Mouse (Mus musculus): ENCODE results near the gene Strn.
A peak's percentile ranks its signal among the peaks of the same experiment; 100 is the strongest.

The Strn gene

DNA sequence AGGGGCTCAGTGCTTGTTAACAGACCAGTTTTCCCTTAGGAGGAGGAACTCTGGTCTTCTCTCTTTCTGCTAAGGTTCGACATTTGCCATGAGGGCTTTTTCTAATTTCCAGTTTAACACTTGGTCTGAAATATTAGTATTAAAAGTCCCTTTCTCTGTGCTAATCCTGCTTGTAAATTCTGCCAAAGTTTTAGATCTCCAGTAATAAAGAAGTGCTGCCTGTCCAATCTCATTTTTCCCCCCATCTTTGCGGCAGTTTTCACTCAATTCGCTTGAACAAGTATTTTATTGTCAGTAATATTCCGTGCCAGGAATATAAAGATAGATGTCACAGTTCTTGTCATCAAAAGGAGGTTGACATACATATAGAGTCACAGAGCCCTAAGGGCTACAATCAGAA lies at the start of gene Strn:
TSS of gene Strn (minus strand) at position 101 of the 400 bp plus-strand sequence.
- DNase-seq (ENCODE audit: inconsistent ontology term) = no peak

DNA sequence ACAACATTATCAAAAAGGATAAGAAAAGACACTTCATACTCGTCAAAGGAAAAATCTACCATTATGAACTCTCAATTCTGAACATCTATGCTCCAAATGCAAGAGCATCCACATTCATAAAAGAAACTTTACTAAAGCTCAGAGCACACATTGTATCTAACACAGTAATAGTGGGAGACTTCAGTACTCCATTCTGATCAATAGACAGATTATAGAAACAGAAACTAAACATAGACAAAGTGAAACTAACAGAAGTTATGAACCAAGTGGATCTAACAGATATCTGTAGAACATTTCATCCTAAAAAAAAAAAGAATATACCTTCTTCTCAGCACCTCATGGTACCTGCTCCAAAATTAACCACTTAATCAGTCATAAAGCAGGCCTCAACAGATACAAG lies 41.8 kb upstream of the Strn start:
- DNase-seq (ENCODE audit: inconsistent ontology term) = no peak

DNA sequence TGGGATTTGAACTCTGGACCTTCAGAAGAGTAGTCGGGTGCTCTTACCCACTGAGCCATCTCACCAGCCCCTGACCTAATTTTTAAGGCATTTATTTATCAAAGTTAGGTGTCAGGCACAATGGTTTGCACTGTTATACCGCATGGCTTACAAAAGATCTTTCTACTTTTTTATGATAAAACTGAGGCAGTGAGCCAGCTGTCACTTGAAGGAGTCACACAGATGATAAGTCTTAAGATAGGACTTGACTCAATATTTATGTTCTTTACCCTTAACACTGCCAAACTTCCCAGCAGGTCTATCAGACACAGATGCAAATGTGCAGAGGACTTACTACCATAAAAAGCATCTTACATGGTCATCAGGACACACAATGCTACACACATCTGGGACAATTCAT lies 35.3 kb upstream of the Strn start:
- DNase-seq (ENCODE audit: inconsistent ontology term) = no peak

DNA sequence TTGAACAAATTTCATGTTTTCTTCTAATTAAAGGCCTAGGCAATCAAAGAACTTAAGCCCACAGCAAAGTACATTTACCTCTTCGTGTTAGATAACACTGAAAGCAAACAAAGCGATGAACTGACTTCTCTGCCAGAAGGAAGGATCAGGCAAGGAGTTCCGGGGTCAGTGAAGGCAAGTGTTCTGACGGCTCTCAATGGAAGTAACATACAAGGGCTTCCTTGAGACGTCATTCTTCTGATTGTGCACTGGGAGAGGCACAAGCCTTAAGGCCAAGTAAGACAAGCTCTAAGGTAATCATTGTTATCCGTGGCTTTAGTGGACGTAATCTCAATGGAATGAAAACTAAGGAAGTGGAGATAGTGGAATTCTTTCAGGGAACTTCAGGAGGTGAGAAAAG lies 33.9 kb upstream of the Strn start:
- no peak for DNase-seq (ENCODE audit: inconsistent ontology term)

DNA sequence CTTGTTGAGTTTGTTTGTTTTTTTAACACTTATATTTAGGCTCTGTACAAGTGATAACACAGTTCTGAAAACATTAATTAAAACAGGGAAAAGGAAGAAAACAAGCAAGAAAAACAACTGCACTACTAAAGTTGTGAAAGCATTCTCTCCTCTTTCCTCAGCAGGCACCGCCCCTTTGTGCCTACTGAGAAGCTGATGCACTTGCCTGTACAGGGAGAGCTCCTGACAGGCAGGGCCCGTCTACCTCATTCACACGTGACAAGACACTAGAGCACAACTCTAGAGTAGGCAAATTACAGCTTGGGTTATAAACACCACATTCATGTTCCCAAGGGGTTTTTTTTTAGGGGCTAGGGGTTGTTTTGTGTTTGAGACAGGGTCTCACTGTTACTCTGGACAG lies 32.3 kb upstream of the Strn start:
- no peak for DNase-seq (ENCODE audit: inconsistent ontology term)

DNA sequence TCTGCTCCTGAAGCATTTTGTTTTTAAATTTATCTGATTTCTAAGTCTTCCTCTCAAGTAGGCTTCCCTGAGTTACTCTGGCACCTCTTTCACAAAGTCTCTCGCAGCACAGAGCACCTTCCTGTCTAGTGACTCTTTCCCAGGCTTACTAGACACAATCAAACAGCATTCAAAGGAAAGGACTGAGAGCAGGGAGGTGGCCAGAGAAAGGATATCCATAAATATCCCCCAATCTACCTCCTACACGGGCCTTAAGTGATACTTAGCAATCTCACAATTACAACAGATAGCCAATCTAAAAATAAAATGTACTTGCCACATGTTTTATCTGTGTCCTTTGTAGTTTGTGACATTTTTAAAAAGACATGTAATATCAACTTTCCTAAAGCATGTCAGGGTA lies 31.9 kb upstream of the Strn start:
- DNase-seq (ENCODE audit: inconsistent ontology term) = no peak

DNA sequence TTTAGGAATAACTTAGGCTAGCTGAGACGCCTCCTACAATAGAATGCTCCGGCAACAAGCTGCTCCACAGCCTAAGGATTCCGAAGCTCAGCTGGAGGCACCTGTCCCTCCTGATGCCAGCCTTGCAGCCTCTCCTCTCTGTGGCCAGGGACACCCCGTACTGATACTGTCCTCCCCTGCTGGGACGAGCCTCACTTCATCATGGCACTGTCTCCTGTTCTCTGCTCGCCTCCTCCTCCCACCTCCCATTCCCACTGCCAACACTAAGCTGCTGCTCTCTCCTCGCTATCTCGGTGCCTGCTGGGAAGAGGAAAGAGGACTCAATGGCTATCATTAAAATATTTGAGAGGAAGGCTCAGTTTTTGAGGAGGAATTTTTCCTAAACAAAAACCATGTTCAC lies 30.6 kb upstream of the Strn start:
- DNase-seq (ENCODE audit: inconsistent ontology term) = no peak

DNA sequence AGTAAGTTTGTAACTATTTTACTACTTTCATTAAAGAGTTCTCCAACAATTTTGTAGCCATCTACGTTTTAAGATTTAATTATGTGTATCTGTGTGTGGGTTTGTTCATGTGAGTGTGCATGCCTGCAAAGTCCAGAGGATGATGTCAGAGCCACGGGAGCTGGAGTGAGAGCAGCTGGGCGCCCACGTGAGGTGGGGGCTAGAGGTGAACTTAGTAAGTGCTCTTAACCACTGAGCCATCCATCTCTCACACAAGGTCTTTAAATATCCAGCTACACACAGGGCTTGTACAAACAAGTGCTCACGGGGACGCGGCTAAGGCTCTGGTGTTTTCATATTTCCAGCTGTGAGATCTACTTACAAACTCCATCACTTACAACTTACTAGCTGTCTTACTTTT lies 29.1 kb upstream of the Strn start:
- no peak for DNase-seq (ENCODE audit: inconsistent ontology term)

DNA sequence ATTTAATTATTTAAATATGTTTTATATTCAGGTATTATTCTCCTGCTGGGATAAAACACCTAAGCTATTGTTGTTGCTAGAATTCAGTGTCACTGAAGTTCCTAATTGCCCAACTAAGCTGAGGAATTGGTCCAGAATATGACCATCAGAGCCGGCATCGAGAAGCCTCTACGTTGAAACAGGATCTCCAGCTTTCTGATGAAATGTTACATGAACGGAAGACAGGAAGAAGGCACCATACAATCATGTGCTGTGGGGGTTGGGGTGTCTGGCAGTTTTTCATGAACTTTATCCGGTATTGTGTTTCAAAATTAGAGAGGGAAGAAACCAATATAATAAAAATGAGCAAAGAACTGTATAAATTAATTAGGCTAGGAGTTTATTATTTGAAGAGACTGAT lies 26.3 kb upstream of the Strn start:
- DNase-seq (ENCODE audit: inconsistent ontology term) = no peak

DNA sequence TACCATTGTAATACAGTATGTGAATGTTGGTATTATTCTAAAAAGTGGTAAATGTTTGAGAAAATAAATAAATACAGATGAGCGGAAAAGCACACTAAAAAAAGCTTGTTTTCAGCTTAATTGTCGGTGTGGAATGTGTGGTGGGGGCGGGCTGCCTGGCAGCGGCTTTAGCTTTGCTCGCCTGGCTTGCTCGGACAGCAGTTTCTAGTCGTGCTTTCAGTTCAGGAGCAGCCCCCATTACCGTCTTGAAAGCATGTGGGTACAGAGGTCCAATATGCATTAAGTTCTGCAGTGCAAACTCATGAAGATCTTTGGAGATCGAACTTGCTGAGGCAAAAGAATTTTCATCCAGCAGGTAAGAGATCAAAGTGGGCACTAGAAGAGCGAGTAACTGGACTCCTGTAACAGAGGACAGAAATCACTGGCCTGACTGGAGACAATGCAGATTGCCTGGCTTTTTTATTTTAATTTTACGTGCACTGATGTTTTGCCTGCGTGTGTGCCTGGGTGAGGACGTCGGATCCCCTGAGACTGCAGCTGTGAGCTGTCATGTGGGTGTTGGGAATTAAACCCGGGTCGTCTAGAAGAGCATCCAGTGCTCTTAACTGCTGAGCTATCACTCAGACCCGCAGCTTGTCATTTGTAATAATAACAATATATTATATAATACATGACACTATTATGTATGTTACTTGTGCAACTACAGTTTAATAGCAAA lies 16.1 kb upstream of the Strn start:
- peak; percentile 49 for DNase-seq (ENCODE audit: inconsistent ontology term)

DNA sequence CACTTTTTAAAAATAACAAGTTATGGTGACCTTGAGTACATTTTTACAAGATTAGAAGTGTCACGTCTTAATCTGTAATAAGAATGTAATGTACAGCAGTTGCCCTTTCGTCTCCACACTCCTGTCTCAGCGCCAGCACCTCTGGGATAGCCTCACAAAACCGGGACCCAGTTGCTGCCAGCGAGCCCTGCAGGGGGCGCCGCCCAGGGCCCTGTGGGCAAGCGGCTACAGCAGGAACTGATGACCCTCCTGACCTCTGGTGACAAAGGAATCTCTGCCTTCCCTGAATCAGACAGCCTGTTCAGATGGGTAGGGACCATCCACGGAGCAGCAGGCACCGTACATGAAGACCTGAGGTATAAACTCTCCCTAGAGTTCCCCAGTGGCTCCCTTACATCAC lies 15.1 kb upstream of the Strn start:
- DNase-seq (ENCODE audit: inconsistent ontology term) = no peak

DNA sequence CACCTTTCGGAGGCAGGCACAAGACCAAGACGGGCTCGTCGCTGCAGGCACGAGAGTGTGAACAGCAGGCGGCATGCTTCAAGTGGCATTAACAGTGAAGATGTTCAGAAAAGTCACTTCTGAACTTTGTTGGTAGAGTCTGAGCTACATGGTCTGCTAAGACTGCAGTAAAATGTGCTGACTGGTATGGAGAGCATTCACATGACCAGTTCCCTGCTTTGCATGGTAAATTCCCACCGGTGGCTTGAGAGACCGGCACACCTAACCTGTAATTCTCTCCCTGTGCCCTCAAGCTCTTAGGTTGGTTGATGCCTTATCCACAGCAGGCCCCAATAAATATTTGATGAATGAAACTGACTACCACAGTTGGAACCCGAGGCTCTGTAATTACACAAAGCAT lies 11.4 kb upstream of the Strn start:
- DNase-seq (ENCODE audit: inconsistent ontology term) = no peak

DNA sequence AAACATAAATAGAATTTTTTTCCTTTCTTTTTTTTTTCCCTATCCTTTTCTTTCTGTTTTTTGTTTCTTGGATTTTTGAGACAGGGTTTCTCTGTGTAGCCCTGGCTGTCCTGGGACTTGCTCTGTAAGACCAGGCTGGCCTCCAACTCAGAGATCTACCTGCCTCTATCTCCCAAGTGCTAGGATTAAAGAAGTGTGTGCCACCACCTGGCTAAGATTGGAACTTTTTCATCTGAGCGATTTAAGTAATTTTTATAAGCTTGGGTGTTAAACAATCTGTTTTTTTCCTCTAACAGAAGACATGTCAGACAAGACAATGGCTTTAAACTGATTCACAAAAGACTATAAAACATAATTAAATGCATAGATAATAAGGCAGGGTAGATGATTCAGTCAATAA lies 1.4 kb upstream of the Strn start:
- DNase-seq (ENCODE audit: inconsistent ontology term) = no peak

DNA sequence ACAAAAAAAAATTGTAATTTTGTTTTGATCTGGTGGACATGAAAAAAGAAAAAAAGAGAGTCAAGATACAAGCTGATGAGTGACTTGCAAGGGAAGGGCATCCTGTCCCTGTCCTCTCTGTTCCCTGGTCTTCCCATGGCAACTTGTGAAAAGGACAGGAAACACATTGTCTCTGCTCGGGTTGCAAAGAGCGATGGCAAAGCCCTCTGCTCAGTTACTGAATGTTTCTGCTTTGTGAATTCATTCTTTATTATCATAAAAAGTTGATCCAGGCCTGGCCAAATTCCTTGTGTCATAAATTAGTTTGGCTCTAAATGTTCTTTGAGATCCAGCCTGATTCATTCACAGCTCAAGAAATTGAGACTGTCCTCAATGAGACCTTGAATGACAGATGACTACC lies 775 bp upstream of the Strn start:
- peak; percentile 62 for DNase-seq (ENCODE audit: inconsistent ontology term)

DNA sequence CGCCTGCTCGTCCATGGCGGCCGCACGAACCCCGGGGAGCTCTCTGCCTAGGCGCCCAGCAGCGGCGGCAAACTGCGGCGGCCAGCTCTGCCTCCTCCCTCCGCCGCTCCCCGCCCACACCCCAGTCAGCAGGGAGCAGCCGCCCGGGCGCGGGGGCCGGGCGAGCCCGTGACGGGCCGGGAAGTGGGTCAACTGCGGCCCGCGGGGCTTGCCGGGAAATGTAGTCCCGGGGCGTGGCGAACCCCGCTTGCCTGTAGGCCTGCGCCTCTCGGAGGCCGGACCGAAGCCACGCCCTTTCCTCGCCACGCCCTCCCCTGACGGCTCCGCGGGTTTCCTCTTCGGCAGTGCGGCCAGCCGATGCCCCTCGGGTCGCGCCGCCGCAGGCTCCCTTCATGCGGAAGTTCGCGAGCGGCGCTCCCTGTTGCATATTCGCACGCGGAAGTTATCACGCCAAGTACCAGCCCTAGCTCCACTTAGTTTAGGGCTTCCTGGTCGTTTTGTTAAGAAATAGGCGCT lies 465 bp downstream of the Strn start:
- DNase-seq (ENCODE audit: inconsistent ontology term) = peak; percentile 99

DNA sequence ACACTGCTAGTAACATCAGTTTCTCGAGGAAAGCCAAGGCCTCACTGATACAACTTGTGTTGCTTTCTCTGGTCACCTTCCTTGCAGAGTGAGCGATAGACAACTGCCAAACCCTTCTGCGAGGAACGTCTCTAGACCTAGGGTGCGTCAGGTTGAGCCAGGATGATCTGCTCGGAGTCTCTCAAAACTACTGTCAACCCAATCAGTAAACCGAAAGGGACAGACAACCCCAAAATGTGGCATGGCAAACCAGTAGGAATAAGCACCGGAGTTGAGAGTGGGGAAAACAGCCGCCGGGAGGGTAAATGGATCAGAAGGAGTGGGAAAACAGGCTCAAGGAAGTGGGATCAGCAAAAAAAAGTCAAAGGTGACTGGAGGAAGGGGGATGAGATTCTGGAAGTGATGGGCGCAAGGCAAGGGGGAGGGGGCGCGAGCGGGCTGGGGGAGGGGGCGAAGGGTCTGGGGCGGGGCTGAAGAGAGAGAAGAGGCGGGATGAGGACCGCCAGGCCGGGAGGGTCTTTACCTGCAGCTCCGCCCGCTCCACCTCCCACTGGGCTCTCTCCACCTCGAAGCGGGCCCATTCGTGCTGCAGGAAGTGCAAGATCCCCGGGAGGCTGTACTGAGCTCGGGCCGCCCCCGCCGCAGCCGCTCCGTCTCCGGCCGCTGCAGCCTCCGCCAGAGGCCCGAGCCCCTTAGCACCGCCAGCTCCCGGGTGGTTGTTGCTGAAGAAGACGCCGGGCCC lies 1.1 kb downstream of the Strn start:
- peak; percentile 40 for DNase-seq (ENCODE audit: inconsistent ontology term)

DNA sequence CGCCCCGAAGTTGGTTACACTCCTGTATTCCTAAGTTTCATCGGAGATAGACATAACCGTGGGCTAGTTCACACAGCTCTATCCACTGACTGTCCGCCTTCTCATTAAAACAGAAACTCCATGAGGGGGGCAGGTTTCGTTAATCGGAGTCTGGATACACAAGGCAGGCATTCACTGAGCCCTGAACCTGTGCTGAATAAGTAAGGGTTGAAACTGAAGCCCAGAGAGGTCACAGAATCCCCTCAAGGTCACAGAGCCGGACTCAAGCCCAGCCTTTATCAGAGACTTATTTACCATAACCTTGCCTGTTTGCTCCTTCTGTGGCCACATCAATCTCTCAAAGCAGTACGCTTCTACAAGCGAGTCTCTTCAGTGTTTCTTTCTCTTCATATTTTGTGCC lies 2.2 kb downstream of the Strn start:
- DNase-seq (ENCODE audit: inconsistent ontology term) = no peak

DNA sequence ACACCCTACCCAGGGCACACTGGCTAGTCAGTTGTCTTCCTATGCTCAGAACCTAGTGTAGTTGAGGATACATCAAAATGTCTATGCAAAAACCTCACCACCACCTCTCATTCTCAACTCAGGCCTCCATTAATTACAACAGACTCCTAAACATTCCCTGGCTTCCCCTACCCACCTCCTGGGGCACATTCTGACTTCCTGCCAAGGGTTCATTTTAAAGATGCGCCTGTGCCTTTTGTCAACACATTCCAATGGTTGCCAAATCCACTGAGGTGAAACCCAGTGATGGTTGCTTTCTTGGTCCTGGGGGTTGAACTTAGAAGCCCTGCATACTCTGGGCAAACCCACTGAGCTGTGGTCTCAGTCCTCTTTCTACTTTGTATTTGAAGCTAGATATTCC lies 4.9 kb downstream of the Strn start:
- DNase-seq (ENCODE audit: inconsistent ontology term) = peak; percentile 85

DNA sequence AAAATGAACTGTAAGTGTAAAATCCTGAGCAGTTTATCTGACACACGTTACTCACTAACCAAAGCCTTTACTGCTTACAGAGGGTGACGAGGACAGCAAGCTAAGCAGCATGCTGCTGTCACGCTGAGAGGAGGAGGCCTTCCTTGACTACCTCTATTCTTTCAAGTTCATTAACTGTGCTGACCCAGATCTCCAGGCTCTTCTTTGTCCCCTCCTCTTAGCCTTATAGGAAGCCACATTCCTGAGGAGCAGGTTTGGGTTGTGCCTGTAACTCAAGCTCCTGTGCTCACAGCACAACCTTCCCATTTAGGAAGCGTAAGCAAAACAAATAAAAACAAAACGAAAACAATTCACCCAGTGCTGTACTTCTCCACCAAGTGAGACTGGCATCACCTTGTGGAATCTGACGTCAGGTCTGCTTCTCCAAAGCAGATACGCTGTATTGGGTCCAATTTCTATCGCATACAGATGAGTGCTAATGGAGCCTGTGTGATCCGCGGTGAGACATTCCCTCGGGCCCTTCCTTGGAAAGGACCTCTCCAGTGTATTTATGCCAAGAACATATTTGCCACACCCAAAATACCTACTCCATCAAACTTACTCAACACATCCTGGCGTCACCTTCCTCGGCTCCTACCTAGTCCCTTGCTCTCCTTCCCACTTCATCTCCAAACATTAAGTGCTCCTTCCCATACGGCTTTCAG lies 10.1 kb downstream of the Strn start:
- no peak for DNase-seq (ENCODE audit: inconsistent ontology term)

DNA sequence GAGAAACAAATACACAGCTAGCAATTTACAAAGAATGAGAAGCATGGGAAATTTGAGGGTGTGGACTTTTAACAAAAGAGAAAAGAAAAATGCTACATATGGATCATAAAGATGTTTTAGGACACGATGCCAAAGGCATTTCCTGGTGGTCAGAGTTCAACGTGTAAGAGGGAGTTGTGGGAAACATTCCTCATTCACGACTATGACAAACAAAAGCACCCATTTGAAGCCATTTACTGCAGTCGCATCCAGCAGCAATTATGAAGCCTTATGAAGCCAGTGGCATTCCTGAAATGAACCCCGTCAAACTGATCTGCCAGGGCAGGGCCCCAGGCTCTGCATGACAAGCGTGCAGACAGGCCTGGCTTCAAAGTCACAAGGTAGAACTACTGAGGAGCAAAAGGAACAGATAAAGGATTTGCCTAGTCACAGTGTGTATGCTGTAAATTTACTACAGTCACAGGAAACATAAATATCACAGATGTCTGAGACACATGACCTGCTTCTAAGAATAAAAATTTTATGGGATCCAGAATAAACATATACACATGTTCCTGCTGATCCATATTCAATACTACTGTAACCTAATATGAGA lies 12.4 kb downstream of the Strn start:
- DNase-seq (ENCODE audit: inconsistent ontology term) = peak; percentile 90

DNA sequence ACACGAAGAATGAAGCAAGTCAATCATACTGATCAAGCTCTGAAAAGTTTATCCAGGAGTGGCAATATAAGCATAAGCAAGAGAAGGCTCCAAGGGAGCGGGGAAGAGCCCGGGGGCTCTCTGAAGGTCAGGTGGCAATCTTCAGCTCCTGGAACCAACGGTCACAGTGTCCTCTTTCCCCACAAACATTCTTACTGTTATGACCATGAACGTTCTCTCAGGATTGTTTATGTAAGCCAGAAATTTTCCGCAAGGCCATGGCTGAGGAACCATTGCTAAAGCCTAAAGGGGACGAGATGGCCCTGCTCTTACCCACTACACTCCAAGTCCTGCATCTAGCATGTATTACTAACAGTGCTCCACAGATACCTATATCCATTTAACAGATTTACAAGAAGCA lies 15.3 kb downstream of the Strn start:
- DNase-seq (ENCODE audit: inconsistent ontology term) = no peak

DNA sequence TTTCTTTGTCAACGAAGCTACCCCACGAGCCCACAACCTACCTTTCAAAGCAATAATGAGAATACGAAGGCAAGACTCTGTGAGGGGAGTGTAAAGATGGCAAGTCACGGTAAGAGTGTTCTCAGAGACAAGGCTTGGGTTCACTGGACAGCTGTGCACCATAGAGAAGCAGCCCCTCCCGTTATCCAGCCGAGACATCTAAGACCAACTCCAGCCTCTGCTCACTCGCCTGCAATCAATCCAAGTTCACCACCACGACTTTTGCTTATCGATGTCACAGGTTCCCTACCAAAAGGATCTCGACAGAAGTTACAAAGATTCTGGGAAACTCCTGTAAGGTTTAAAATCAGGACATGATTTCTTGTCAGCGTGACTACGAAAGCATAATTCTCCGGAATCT lies 17.9 kb downstream of the Strn start:
- no peak for DNase-seq (ENCODE audit: inconsistent ontology term)
